Mouse (Mus musculus) left cerebral cortex, adult 9 months (tissue): Measurements from ENCODE around the gene B4gat1.

Source experiments
- DNase-seq, 2 experiments: peaks; one replicate each; pipeline ENCODE4 v3.0.0; 2022; ENCODE audit warnings: low spot score in 2 of 2

The B4gat1 gene

DNA sequence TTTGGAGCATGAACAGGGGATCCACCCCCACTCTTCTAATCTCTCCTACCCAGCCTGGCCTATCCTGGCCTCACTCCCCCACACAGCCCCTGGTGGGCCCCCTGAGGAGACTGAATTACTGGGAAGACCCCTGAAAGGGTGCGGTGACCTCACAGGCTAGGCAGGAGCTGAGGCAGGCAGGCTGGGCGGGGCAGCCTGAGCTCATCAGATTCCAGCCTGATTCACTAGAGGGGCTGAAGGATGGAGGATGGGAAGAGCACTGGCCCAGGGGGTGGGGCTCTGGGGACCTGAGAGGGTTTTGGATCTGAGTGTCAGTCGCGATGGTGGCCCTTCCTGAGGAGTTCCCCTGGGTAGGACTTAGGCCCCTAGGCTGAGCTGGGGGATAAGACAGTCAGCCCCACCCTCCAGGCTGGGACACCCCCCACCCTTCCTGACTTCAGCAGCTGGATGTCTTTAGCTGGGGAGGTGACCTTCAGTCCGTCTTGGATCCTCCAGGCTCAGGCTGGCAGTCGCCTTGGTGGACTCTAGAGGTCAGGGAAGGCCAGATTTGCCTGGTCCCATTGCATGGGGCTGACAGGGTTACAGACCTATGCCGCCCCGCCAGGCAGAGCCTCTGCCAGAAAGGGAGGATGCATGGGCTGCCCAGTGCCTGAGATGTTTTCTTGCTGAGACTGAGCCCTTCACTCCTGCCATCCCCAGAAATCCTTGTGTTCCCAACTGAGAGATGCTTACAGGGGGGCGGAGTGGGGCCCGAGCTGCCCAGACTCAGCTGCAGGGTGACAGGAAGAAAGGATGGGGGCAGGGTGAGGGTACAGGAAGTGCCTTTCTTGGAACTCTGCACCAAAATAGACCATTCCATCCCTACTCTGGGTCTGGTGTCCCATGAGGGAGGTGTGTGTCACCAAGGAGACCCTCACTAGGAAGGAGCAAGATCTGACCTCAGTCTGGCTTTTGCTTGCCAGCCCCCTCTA, 20.5 kb downstream of the B4gat1 start:
- no peak for DNase-seq

DNA sequence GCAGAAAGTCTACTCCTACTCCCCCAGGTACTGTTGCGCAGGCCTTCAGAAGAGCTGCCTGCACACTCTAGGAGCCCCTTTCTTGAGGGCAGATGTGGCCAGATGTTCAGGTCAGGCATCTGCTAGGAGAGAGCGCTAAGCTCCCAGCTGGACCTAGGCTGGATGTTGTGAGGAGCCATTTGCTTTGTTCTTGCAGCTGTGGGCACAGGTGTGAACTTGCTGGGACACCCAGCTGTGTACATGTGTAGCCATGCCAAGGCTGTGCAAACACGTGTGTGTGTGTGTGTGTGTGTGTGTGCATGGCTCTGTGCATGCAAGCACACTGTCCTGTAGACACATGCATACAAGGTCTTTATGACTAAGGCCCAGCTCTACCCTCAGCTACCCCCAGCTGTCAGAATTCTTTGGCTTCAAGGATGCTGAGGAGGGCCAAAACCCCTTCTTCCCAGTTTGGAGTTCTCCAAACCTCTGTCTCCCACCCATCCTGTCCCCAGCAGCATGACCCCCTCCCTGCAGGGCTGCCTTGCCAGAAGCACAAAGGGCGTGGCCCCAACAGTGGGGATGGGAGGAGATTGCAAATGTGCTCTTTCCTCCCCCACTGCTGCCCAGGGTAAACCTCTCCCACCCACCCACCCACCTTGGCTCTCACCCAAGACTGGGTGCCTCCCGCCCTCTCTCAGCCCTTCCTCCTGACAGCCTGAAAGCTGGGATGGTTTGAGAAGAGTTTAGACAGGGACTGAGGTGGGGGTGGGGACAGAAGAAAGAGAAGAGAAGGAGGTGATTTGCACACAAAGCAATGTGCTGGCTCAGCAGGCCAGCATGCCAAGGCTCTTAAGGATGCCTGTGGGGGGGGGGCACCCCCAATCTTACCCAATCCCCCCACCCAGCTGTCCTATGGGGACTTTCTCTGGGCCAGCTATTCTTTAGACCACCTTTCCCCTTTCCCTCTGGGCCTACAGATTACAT, 22.0 kb downstream of the B4gat1 start:
- no peak for DNase-seq

DNA sequence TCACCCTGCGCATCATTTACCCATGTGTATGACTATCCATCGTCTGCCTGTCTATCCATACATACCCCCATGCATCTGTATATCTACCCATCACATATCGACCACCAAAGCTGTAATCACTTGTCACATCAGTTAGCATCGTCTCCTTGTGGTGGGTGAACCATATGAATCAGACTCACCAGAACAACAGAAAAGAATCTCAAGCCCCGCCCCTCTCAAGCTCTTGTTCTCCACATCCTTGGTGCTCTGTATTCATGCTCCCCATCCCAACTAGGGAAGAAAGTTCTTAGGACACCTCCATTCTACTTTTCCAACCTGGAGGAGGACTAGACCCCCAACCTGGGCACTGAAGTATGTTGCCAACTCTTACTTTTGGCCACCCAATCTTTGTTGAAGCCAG, 23.4 kb downstream of the B4gat1 start:
- DNase-seq = no peak

DNA sequence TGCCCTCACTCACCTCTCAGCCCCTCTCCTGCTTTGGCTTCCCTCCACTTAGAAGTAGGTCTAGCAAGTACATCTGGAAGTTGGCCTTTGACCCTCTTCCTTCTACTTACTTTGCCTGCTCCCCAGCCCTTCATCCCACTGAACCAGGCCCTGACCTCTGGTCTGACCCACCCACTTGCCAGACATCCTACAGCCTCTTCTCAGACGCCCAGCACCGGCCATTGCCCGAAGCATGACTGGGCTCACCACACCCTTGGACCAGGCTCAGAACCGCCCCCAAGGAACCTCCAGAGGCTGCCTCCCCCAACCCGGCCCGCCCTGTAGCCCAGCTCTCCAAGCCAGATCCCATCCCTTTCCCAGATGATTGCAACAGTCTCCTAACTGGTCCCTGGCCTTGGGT, 23.8 kb downstream of the B4gat1 start:
- DNase-seq = no peak

DNA sequence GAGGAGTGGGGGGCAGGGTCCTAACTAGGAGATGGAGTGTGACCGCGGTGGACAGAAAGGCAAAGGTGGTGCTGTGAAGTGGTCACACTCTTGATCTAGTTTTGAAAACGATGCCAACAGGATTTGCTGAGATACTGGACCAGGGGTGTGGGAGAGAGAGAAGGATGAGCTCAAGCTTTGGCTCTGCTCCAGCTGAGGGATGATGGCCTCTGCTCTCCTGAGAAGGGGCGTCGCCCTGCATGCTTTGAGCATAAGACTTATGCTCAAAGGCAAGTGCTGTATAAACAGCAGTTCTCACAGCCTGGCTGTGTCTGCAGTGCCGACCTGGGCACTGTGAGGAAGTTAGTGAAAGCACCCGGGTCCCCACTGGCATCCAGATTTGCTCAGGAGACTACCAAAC, 26.5 kb downstream of the B4gat1 start:
- no peak for DNase-seq

DNA sequence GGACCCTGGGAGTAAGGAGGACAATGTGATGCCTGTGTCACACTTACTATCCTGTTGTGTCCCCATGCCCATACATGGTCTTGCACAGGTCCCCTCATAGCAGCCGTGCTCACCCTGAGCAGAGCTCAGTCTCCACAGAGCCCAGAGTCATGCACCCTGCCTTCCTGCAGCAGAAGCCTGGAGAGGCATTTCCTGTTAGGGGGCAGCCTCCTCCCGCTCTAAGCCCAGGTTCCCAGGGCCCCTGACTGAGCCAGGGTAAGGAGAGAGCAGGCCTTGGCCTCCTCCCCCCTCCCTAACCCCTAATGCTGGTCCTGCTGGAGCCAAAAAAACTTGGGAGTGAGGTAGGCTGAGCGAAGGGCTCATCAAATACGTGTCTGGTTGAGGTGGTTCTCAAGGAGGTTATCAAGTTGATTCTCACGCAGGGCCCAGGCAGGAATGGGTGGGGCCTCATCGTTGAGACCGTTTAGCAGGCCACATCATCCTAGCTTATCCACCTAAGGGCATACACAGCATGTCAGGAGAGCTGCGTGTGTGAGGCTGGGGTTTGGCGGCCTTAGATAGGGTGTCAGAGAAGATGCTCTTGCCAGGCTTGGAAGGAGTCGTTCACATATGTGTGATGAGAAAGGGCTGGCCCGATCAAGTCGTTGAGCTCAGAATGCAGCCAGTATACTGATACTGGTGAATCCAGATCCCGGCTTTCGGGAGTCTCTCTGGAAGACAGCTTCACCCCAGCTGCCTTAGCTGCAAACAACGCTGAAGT, 28.6 kb downstream of the B4gat1 start:
- DNase-seq = no peak

DNA sequence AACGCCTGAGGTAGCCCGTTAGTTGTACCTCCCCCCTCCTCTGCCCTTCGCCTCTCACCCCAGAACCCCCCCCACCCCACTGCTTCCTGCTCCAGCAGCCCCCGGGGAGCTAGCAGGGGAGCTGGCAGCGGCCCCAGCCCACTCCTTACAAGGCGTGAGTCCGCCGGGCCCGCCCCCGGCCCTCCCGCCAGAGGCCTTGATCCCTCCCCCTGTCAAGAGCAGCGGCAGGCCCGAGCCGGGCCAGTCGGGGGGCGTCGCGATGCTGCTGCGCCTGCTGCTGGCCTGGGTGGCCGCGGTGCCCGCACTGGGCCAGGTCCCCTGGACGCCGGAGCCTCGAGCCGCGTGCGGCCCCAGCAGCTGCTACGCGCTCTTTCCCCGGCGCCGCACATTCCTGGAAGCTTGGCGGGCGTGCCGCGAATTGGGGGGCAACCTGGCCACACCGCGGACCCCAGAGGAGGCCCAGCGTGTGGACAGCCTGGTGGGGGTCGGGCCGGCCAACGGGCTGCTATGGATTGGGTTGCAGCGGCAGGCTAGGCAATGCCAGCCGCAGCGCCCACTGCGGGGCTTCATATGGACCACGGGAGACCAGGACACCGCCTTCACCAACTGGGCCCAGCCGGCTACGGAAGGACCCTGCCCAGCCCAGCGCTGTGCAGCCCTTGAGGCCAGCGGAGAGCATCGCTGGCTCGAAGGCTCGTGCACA, 29.4 kb downstream of the B4gat1 start, which contains the start of gene Cd248:
Gene Cd248, plus strand, starts transcription at position 212 of the 703 bp plus-strand sequence.
- no peak for DNase-seq

DNA sequence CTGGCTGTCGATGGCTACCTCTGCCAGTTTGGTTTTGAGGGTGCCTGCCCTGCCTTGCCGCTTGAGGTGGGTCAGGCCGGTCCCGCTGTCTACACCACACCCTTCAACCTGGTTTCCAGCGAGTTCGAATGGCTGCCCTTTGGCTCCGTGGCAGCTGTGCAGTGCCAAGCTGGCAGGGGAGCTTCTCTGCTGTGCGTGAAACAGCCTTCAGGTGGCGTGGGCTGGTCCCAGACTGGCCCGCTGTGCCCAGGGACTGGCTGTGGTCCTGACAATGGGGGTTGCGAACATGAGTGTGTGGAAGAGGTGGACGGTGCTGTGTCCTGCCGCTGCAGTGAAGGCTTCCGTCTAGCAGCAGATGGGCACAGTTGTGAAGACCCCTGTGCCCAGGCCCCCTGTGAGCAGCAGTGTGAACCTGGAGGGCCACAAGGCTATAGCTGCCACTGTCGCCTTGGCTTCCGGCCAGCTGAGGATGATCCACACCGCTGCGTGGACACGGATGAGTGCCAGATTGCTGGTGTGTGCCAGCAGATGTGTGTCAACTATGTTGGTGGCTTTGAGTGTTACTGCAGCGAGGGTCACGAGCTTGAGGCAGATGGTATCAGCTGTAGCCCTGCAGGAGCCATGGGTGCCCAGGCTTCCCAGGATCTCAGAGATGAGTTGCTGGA, 30.1 kb downstream of the B4gat1 start:
- no peak for DNase-seq

DNA sequence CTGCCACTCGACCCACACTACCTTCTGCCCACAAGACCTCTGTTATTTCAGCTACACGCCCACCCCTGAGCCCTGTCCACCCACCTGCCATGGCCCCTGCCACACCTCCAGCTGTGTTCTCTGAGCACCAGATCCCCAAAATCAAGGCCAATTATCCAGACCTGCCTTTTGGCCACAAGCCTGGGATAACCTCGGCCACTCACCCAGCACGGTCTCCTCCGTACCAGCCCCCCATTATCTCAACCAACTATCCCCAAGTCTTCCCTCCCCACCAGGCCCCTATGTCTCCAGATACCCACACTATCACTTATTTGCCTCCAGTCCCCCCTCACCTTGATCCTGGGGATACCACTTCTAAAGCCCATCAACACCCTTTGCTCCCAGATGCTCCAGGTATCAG, 30.9 kb downstream of the B4gat1 start:
- no peak for DNase-seq

DNA sequence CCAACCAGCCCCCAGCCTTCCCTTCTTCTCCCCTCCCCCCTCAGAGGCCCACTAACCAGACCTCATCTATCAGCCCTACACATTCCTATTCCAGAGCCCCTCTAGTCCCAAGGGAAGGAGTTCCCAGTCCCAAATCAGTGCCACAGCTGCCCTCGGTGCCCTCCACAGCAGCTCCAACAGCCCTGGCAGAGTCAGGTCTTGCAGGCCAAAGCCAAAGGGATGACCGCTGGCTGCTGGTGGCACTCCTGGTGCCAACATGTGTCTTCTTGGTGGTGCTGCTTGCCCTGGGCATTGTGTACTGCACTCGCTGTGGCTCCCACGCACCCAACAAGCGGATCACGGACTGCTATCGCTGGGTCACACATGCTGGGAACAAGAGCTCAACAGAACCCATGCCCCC, 31.4 kb downstream of the B4gat1 start:
- no peak for DNase-seq

DNA sequence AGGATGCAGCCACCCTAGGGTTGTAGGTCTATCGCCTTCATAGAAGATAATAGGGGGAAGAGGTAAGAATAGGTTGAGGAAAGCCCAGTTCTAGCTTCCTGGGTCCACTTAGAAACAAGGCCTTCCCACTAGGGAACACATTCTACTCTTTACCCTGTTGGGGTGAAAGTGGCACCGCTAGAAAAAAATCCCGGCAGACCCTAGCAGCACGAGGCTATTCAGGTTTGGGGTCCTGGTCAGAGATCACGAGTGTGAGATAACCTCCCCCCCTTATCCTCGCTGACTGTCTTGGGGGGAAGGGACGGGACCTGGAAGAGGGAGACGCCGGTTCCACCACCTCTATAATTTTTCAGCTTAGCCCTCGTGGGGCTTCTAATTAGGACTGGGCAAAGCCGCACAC, 32.5 kb downstream of the B4gat1 start:
- no peak for DNase-seq

DNA sequence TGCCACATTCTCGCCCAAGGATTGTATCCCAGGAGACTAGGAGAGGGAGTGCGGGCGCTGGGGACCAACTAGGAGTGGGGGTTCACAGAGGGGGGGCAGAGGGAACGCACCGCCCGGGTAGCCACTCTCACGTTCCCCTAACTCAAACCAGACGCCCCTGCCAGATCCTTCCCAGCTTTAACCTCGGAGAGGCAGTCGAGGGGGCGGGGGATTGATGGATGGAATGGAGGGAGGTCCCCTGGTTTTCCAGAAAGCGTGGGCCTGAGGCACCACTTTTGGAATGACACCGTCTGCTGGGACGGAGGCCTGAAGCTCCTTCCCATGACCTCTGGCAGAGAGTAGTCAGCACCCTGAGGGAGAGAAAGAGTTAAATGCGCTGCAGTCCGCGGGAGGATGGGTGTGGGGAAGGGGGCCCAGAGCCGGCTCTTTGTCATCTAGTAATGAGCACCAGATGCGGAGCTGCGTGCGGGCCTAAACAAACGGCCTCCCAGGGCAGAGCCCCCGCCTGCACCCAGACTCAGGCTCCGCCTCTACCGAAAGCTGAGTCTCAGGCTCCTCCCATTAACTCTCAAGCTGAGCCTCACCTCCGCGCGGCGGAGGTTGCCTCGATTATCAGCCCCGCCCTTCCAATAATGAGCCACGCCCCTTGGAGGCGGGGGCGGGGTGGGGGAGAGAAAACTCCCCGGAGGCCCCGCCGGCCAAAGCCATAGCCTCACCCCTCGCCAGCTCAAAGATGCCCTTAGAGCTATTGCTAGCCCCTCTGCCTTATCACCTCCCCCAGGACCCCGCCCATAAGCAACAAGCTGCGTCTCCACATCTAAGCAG, 33.1 kb downstream of the B4gat1 start:
- DNase-seq = no peak

DNA sequence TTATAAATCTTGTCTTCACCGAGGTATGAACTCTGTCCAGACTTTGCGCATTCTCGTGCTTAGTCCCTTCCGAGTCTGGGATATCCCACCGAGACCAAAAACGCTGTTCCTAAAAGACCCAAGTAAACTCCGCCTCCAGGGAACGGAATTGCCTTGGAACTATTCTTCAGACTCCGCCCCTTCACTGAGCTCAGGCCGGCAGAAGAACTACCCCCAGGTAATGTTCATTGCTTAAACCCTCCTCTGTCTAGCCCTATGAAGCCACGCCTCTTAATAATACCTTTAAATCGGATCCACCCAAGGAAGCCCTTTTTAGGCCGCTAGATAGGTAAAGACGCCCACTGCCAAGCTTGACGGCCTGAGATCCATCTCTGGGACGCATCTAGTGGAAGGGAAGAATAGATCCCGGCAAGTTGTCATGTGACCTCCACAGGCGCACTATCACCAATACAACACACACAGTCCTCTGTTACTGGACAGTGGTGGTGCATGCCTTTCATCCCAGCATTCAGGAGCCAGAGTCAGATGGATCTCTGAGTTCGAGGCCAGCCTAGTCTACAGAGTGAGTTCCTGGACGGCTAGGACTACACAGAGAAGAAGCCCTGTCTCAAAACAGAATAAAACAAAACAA, 33.9 kb downstream of the B4gat1 start:
- no peak for DNase-seq

DNA sequence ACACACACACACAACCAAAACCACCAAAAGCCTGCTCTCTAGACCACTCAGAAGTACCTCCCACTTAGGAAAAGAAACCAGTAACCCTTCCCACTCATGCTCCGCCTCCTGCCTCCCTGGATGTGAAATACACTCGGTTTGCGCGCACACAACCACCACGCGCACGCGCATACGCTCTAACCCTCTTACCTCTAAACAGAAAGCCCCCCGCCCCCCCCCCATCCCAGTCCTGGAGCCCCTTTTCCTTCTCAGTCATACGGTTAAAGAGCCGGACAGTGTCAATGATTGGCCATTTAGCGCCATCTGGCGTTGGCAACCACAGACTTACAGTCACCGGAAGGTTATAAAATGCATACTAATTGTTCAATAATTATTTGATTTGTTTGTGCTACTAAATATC, 34.4 kb downstream of the B4gat1 start:
- no peak for DNase-seq

DNA sequence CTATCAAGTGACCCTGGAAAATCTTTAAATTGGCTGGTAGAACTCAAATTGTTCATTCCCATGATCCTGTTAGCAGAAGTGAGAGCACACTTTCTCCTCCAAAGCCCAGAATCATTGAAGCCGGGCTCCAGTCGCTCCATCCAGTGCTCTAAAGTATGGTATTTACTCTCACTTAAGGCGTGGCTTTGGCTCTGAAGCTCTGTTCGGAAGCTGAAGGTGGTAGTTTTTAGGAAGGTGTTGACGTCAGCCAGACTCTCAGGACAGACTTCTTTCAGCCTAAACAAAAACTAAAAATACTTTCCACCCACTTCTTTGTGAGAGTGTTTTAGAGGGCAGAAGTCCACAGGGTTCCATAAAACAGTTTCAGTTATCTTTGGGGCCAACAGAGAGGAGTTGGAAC, 34.9 kb downstream of the B4gat1 start:
- no peak for DNase-seq

DNA sequence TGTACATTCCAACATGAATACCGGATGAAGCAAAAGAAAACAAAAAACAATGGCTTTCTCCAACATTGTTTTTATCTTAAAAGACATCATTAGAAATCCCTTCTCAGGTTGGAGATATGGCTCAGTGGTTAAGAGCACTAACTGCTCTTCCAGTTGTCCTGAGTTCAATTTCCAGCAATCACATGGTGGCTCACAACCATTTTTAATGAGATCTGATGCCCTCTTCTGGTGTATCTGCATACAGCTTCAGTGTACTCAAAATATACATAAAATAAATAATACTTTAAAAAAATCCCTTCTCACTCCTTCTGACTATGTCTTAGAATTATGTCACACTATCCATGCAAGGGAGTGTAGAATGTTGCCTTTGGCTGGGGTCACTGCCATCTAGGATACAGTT, 40.7 kb downstream of the B4gat1 start:
- DNase-seq = no peak

DNA sequence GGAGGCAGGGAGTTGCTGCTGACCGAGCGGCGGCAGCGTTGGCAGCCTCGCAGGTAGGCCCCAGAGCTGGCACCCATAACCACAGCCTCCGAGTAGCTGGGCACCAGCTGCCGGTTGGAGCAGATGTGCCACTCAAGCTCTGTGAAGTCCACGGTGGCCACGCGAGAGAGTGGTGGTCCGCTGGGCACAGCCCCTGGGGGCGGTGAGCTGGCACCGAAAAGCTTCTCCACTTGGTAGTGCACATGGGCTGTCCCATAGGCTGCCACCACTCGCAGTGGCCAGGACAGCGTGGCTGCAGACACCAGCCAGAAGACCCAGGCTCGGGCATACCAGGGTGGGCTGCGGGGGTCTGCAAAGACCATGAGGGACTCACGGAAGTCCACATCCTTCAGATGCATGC, 43.4 kb downstream of the B4gat1 start:
- DNase-seq = no peak

DNA sequence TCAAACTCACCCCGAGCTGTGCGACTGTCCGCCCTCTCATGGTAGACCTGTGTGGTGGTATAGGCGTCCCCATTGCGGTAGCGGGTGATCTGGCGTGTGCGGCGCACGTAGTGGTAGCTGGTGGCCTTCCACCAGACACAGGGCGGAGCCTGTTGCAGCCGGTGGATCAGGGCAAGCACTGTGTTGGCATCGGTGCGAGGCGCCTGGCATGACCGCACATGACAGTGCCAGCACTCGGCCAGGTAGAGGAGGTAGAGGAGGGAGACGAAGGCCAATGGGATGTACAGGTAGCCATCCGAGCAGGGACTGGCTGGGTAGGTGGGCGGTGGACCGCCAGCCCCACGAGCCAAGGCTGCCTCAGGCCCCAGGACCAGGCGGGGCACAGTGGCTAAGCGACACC, 44.0 kb downstream of the B4gat1 start:
- DNase-seq = peak in 1 of 2 experiments; percentile 14
